Mouse (Mus musculus) neural tube, embryonic 13.5 days (tissue): ENCODE data around the gene Atp6v1e1. TPM values are rescaled to one million over a fixed set of nuclear protein-coding genes. Genes with fewer than 3 reads are reported as not detected.
"Not testable (repeated sequence)": the region's sequence is repeated elsewhere in the genome, so short reads cannot be mapped to it uniquely, and the experiment has no call there.

Source experiments
- ATAC-seq: fragments of 200-750 bp; cut with Nextera tagmentation; 2 replicates; pipeline ENCODE4 v1.8.0; 2017; ENCODE audit warnings: low read depth, mild to moderate bottlenecking, moderate TSS enrichment, moderate library complexity
- H3K27ac ChIP-seq: fragments of 300-500 bp; sonication (generic); replicated peaks from 2 replicates; pipeline ENCODE4 v1.5.1; 2015; ENCODE audit warnings: moderate library complexity, mild to moderate bottlenecking, inconsistent platforms
- H3K27me3 ChIP-seq: fragments of 300-500 bp; sonication (generic); 2 replicates; pipeline ENCODE4 v1.6.1; 2015; ENCODE audit warnings: mild to moderate bottlenecking, inconsistent platforms
- H3K36me3 ChIP-seq: fragments of 300-500 bp; sonication (generic); 2 replicates; pipeline ENCODE4 v1.6.1; 2015; ENCODE audit warnings: mild to moderate bottlenecking, inconsistent platforms
- H3K4me1 ChIP-seq: fragments of 300-500 bp; sonication (generic); replicated peaks from 2 replicates; pipeline ENCODE4 v1.6.1; 2015; ENCODE audit warnings: inconsistent platforms
- H3K4me2 ChIP-seq: fragments of 300-500 bp; sonication (generic); 2 replicates; pipeline ENCODE4 v1.6.1; 2015; ENCODE audit warnings: inconsistent platforms, mild to moderate bottlenecking, moderate library complexity
- H3K4me3 ChIP-seq: fragments of 300-500 bp; sonication (generic); 2 replicates; pipeline ENCODE4 v1.5.1; 2015; ENCODE audit warnings: mild to moderate bottlenecking, inconsistent platforms
- H3K9ac ChIP-seq: fragments of 300-500 bp; sonication (generic); 2 replicates; pipeline ENCODE4 v1.6.1; 2015; ENCODE audit warnings: moderate library complexity, mild to moderate bottlenecking, inconsistent platforms
- H3K9me3 ChIP-seq: fragments of 300-500 bp; sonication (generic); 2 replicates; pipeline ENCODE4 v1.6.1; 2016; ENCODE audit warnings: inconsistent platforms
- WGBS: fragments of 180-500 bp; shearing (Covaris S2); methylation state at CpG from one replicate; pipeline ENCODE4 v1.1.7; 2015; 5-methylcytosine and 5-hydroxymethylcytosine counted together
- polyA plus RNA-seq: library from polyadenylated mRNA; unstranded; fragments of >200 nt; fragmentation: Nextera tagmentation; extraction: Ambion mirVana; gene quantifications from 2 replicates; pipeline ENCODE4 v1.2.1, GENCODE M21; 2015

Gene Atp6v1e1
- 301 TPM in 2 replicates for polyA plus RNA-seq

DNA sequence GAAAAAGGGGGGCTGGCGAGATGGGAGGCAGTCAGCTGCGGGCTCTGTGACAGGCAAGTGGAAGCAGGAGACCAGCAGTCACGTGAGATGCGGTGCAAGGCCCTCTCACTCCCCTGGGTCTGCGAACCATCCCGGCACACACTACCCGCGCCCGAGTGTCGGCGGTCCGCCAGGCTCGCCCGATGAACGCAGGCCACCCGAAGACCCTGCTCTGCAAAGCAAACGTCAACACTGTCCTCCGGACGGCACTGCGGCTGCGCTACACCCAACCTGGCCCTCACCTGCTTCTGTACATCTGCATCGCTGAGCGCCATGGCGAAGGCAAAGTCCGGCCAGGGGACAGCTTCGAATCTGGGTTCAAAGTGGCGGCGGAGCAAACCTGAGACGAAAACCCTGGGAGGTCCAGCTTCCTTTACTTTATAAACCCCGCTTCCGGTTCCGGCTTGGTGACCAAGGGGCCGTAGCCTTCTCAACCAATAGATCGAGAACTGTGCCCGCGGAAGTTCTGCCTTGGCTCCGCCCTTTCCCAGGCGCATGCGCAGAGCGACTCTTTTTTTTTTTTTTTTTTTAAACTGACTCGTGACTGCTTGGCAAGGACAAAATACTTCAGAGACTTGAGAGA, at the start of gene Atp6v1e1:
Atp6v1e1 (minus strand) TSS at position 487 of the 622 bp plus-strand sequence.
- Histone ChIP-seq H3K9ac (peak within 1 kb of the TSS; percentile 86), H3K4me2 (peak within 1 kb of the TSS; percentile 75), H3K36me3 (peaks cover 19% of the 10 kb centered on the region), H3K27ac (peak within 1 kb of the TSS; percentile 92), H3K4me3 (peak within 1 kb of the TSS; percentile 95), H3K9me3 (no peaks in the 10 kb centered on the region), H3K4me1 (peaks cover 25% of the 10 kb centered on the region), H3K27me3 (0 out of 2 replicates have a peak, but pooled peaks cover 3% of the 10 kb centered on the region)
- peak; percentile 97 for ATAC-seq
- under 1% methylated on average over 41 of the region's 41 CpGs for WGBS

DNA sequence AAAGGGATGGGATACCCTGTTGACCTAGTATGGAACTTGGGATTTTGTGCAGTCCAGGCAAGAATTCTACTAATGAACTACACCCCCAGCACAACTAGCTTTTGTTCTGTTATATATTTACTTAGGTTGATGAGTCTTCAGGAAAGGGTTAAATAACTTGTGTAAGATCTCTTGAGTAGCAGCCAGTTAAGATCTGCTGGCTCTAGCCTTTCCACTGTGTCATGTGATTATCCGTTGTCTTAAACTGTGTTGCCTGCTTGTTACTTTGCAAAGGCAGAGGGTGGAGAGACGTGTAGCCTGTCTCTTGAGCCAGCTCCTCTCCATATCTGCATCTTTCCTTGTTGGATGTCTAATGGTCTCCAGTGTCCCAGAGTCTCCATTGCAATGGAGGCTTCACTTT, 48.7 kb upstream of the Atp6v1e1 start:
- 83% methylated on average over 2 of the region's 2 CpGs for WGBS
- H3K4me3 ChIP-seq: no peak overlapping the region
- no peak overlapping the region for H3K27ac ChIP-seq
- no peak overlapping the region for H3K4me2 ChIP-seq
- no peaks in the 10 kb centered on the region for H3K27me3 ChIP-seq
- H3K9ac ChIP-seq: no peak overlapping the region
- peaks cover 28% of the 10 kb centered on the region for H3K36me3 ChIP-seq
- no peak for ATAC-seq
- no peaks in the 10 kb centered on the region for H3K9me3 ChIP-seq
- H3K4me1 ChIP-seq: no peaks in the 10 kb centered on the region

DNA sequence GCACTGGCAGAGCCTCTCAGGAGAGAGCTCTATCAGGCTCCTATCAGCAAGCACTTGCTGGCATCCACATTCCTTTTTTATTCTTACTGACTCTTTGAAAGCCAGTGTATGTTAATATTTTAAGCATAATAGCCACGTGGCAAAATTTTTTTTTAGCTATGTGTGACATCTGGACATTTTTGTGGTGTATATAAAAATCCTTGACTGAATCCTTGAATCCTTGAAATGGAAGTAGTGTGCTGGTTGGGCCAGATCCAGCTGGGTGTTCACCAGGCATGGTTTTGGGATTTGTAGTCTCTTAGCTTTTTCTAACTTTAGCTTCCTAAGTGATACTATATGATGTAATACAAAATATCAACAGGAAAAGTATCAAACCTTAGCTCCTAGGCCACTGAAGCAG, 46.2 kb upstream of the Atp6v1e1 start:
- H3K4me1 ChIP-seq: no peaks in the 10 kb centered on the region
- WGBS: 91% methylated on average over 1 of the region's 1 CpGs
- no peak for ATAC-seq
- no peak overlapping the region for H3K4me2 ChIP-seq
- H3K27me3 ChIP-seq: no peaks in the 10 kb centered on the region
- no peak overlapping the region for H3K9ac ChIP-seq
- no peak overlapping the region for H3K27ac ChIP-seq
- peaks cover 40% of the 10 kb centered on the region for H3K36me3 ChIP-seq
- no peak overlapping the region for H3K4me3 ChIP-seq
- H3K9me3 ChIP-seq: no peaks in the 10 kb centered on the region

DNA sequence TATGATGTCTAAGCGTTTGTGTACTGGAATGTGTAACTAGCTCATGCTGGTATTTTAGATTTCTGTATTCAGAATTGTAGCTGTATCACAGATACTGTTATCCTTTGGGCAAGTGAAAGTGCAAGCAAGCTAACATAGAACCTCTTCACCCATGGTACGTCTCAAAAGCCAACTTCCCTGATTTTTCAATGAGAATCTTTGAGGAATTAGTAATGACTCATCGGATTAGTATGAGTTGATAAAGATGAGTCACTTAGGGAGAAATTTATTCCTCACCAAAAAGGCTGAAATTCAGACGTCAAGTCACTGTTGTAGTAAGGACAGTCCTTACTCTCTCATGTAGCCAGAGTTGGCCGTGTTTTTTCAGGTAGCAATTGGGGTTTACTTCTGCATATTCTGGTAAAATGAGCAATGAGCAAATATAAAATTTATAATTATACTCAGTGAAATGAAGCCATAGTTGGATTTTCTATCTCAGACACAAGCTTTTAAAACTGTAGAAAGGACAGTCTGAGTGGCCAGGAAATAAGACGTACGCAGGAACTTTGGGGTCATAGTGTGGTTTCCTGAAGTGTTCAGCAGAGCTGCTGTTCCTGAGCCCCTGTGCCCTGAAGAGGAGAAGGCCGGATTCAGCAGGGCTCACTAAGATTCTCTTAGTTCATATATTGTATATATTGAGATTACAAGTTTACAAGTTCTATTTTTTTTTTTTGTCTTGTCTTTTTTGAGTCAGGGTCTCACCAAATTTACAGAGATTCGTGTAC, 43.6 kb upstream of the Atp6v1e1 start:
- no peak overlapping the region for H3K4me3 ChIP-seq
- H3K36me3 ChIP-seq: peaks cover 40% of the 10 kb centered on the region
- no peak overlapping the region for H3K4me2 ChIP-seq
- no peak overlapping the region for H3K9ac ChIP-seq
- WGBS: 92% methylated on average over 9 of the region's 9 CpGs
- no peaks in the 10 kb centered on the region for H3K9me3 ChIP-seq
- no peaks in the 10 kb centered on the region for H3K4me1 ChIP-seq
- H3K27me3 ChIP-seq: no peaks in the 10 kb centered on the region
- ATAC-seq: no peak
- H3K27ac ChIP-seq: no peak overlapping the region

DNA sequence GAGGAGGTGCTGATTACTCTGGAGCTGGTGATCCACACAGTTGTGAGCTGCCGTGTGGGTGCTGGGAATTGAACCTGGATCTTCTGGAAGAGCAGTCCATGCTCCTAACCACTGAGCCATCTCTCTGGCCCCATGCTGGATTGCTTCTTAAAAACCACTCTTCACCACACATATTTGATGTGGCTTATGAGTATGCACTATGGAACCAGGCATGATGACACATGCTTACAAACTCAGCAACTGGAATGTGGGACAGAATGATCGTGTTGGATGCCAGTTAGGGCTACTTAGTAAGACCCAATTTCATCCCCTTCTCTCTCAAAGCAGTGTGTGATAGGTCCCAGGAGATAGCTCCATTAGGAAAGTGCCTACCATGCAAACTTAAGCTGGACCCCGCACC, 37.5 kb upstream of the Atp6v1e1 start:
- peaks cover 21% of the 10 kb centered on the region for H3K36me3 ChIP-seq
- H3K4me1 ChIP-seq: peaks cover 9% of the 10 kb centered on the region
- no peak overlapping the region for H3K4me3 ChIP-seq
- H3K27ac ChIP-seq: no peak overlapping the region
- no peak overlapping the region for H3K4me2 ChIP-seq
- no peak overlapping the region for H3K9ac ChIP-seq
- H3K9me3 ChIP-seq: no peaks in the 10 kb centered on the region
- ATAC-seq: no peak
- WGBS: 97% methylated on average over 3 of the region's 3 CpGs
- H3K27me3 ChIP-seq: no peaks in the 10 kb centered on the region

DNA sequence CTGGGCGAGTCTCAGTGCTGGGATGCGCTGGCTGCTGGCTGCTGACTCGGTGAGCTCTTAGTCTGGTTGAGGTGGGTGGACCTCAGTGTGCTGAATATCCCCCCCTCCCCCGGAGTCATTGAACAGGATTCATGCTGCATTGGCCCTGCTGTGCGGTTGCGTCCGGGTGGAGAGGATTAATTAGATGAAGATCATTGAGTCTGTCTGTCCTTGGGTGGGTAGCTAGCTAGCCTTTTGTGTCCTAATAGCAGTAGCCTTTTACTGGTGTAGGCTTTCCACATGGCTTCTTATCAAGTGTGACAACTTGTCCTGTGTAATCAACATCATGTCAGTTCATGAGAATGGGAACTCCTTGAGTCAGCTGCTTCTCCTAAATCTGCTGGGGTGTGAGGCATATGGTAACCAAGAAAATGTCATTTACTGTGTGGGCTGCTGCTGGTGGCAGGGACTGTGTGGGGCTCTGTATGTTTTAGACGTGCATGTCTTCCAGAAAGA, 35.7 kb upstream of the Atp6v1e1 start:
- Histone ChIP-seq H3K4me1 (peaks cover 9% of the 10 kb centered on the region), H3K4me2 (no peak overlapping the region), H3K9ac (no peak overlapping the region), H3K27ac (no peak overlapping the region), H3K36me3 (peaks cover 25% of the 10 kb centered on the region), H3K9me3 (no peaks in the 10 kb centered on the region), H3K4me3 (no peak overlapping the region), H3K27me3 (no peaks in the 10 kb centered on the region)
- peak; percentile 56; the same call in 1 of the 2 replicates for ATAC-seq
- 32% methylated on average over 8 of the region's 8 CpGs for WGBS

DNA sequence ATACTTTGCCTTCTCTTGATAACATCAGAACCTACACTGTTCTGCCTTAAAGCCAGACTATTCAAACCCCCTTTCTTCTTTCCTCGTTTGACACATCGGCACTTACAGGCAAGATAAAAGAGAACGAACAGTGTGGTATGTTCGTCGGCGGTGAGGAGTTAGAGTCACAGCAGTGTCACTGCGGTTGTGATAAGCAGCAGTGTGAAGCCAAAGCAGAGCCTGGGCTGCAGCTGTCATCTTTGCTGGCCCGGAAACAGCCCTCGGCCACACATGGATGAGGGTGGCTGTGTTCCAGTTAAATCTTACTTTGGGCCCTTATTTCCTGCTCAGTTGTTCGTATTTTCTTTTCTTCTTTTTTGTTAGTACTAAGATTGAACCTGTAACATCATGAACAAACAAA, 31.8 kb upstream of the Atp6v1e1 start:
- no peak for ATAC-seq
- H3K36me3 ChIP-seq: peaks cover 42% of the 10 kb centered on the region
- no peak overlapping the region for H3K27ac ChIP-seq
- 90% methylated on average over 10 of the region's 10 CpGs for WGBS
- no peak overlapping the region for H3K4me2 ChIP-seq
- H3K4me1 ChIP-seq: peaks cover 9% of the 10 kb centered on the region
- no peaks in the 10 kb centered on the region for H3K9me3 ChIP-seq
- no peak overlapping the region for H3K4me3 ChIP-seq
- no peaks in the 10 kb centered on the region for H3K27me3 ChIP-seq
- no peak overlapping the region for H3K9ac ChIP-seq

DNA sequence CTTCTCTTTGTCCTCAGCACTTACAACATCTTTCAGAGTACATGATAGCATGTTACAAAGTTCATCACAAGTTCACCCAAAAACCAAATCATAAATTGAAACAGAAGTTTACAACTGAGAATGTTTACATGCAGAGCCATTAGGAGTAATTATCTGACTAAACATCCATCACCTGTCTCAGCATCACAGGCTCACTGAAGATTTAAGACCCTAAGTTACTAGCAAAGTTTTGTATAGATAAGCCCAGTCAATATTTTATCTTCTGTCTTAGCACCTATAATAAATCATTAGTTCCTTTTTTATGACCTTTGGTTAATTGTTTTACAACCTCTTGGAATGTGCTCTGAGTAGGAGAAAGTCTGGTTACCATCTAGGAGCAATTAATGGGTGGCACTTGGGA, 28.1 kb upstream of the Atp6v1e1 start:
- H3K36me3 ChIP-seq: peaks cover 50% of the 10 kb centered on the region
- not testable (repeated sequence) for H3K9me3 ChIP-seq, H3K4me1 ChIP-seq, ATAC-seq, H3K9ac ChIP-seq, H3K27me3 ChIP-seq, H3K4me3 ChIP-seq, H3K27ac ChIP-seq, H3K4me2 ChIP-seq

DNA sequence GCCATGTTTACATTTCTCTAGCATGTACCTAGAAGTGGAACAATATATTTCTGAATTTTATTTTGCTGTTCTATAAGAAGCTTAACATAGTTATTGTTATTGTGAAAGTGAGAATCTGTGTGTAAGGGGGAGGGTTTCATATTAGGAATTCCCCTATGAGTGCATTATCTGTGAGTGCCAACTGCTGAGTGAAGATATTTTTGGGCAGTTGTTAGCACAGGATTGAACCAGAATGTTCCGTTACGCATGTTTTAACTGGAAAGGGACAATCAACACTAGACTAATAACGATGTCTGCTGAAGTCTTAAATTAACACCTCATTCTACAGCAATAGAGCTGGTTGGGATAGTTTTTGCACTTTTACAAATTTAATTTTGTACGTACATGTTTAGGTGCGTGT, 19.2 kb upstream of the Atp6v1e1 start:
- 92% methylated on average over 5 of the region's 5 CpGs for WGBS
- Histone ChIP-seq H3K9me3 (no peaks in the 10 kb centered on the region), H3K4me3 (no peak overlapping the region), H3K36me3 (0 out of 2 replicates have a peak, but pooled peaks cover 6% of the 10 kb centered on the region), H3K9ac (no peak overlapping the region), H3K27me3 (no peaks in the 10 kb centered on the region), H3K4me1 (peaks cover 12% of the 10 kb centered on the region), H3K27ac (no peak overlapping the region), H3K4me2 (no peak overlapping the region)
- no peak for ATAC-seq

DNA sequence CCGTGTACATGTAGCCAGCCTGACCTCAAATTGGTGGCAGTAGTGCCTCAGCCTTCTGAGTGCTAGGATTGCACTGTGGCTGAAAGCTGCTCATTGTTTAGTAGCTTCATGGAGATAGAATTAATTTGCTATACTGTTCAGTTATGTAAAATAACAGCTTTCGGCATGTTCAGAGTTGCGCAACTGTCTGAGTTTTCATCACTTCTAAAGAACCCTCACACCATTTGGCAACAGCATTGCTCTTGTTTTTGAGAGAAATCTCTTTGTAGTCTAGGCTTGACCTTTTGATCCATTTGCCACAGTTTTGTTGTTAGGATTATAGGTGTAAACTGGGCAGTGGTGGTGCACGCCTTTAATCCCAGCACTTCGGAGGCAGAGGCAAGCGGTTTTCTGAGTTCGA, 17.7 kb upstream of the Atp6v1e1 start:
- Histone ChIP-seq H3K4me1 (peaks cover 19% of the 10 kb centered on the region), H3K27me3 (no peaks in the 10 kb centered on the region), H3K9ac (no peak overlapping the region), H3K36me3 (0 out of 2 replicates have a peak, but pooled peaks cover 6% of the 10 kb centered on the region), H3K27ac (no peak overlapping the region), H3K4me2 (no peak overlapping the region), H3K4me3 (no peak overlapping the region), H3K9me3 (no peaks in the 10 kb centered on the region)
- ATAC-seq: no peak
- WGBS: 92% methylated on average over 7 of the region's 7 CpGs

DNA sequence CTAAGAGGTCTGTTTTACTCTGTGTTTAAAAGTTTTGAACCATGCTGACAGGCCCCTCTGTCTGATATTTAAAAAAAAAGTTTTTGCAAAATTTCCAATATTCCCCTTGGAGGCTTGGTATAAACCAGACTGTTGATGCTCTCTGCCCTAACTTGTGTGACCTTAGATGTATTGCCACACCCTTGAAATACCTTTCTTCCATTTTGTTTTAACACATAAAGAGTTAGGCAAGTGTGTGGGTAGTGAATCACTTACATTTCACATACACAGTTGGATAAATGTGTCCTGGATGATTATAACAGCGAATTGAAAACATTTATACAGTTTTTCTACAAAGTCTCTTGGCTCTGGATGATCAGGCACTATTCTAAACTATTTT, 14.5 kb upstream of the Atp6v1e1 start:
- peak overlapping the region; percentile 67 for H3K4me3 ChIP-seq
- no peaks in the 10 kb centered on the region for H3K27me3 ChIP-seq
- H3K4me1 ChIP-seq: peaks cover 19% of the 10 kb centered on the region
- no peak overlapping the region for H3K27ac ChIP-seq
- no peaks in the 10 kb centered on the region for H3K9me3 ChIP-seq
- H3K4me2 ChIP-seq: peak overlapping the region; percentile 74
- peak overlapping the region; percentile 97 for H3K9ac ChIP-seq
- 0 out of 2 replicates have a peak, but pooled peaks cover 6% of the 10 kb centered on the region for H3K36me3 ChIP-seq
- no peak for ATAC-seq
- 77% methylated on average over 1 of the region's 1 CpGs for WGBS

DNA sequence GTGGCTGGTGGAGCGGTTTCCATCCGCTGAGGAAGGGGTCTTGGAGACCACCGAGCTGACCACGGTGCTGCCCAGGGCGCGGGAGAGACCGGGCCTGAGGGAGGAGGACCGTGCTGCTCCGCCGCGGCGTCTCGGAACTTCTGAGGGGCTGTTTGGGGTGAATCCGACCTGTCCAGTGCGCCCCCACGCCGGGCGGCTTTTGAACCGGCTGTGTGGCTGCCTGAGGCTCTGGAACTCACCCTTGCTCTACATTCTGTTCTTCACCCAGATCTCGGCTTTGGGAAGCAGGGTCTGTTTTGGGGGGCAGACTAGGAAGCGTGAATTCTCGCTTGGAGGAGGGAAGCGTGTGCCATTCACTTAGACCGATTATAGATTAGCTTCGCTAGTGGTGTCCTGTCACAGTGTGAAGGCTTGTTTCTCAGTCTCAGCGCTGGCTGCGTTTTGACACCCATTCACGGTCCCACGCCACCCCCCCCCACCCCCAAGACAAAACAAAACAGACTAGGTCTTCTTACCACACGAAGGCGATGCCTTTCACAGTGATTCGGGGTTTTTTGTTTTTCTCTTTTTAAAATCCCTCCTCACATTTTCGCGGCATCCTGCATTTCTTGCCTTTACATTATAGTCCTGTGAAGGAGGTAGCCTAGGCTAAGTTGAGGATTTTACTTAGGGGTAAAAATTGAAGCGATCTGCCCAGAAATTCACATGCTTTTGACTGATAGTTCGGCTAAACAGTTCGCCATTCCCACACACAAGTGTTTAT, 14.0 kb upstream of the Atp6v1e1 start:
- peak; percentile 84 for ATAC-seq
- Histone ChIP-seq H3K9me3 (no peaks in the 10 kb centered on the region), H3K36me3 (0 out of 2 replicates have a peak, but pooled peaks cover 6% of the 10 kb centered on the region), H3K4me1 (peaks cover 19% of the 10 kb centered on the region), H3K4me2 (peak overlapping the region; percentile 74), H3K9ac (peak overlapping the region; percentile 97), H3K27ac (peak overlapping the region; percentile 98), H3K4me3 (peak overlapping the region; percentile 67), H3K27me3 (no peaks in the 10 kb centered on the region)
- 5% methylated on average over 37 of the region's 37 CpGs for WGBS
